Mouse (Mus musculus) testis, adult 2 months (tissue): ENCODE results near the gene Cbr4.

Experiments
- CTCF ChIP-seq: fragments of 200-500 bp; IDR thresholded peaks from 2 replicates; pipeline ENCODE4 v1.5.1; 2012; ENCODE audit warnings: low read depth, mild to moderate bottlenecking, inconsistent platforms, low read length, moderate library complexity; ENCODE audit not compliant: control insufficient read depth, insufficient read depth, insufficient replicate concordance
- POLR2A ChIP-seq: fragments of 200-500 bp; IDR thresholded peaks from 2 replicates; pipeline ENCODE4 v1.6.1; 2012; ENCODE audit warnings: low read depth, mild to moderate bottlenecking, inconsistent platforms, low read length, moderate library complexity; ENCODE audit not compliant: control insufficient read depth

GRCm38 (mm10) chr8:61515931-61516744 lies 28.6 kb downstream of the Cbr4 start:
- TF ChIP-seq CTCF, result peak; percentile 71; the same call in 1 of the 2 replicates
- no peak for TF ChIP-seq POLR2A
